Comparison of ENCODE assay signal across 8 mouse cellular contexts in the genomic region with DNA sequence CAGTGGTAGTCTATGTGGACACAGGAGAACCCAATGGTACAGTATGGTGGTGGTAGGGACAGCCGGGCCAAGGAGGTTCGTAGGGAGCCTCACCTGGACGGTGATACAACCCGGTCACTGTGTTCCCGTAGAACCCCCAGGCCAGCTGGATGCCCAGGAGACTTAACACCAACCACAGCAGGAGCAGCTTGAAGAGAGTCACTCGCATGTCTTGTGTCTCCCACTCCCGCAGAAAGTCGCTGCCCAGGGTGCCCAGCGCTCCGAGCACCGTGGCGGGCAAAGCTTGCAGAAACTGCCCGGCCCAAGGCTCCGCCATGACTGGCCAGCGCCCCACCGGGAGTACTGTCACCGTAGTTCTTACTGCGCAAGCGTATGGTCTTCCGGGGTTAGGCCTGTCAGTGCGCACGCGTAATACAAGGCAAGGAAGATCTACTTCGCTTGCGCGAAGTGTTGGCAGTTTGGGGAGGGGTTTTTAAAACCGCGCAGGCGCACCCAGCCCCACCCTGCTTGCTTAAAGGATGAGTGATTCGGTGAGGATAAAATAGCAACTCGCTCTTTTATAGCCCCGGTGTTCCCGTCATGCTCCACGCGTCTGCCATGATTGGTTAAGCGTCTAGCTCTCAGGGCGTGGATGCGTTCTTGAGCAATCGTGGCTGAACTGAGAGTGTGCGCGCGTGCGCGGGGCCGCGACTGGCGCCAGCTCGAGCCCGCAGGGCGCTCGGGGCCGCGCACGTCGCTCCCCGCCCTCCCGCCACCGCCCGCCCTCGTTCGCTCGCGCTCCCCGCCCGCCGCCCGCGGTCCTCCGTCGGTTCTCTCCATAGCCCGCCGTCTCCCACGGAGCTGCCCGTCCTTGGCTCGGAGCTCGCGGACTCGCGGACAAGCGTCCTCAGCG. TPM values are rescaled to one million over a fixed set of nuclear protein-coding genes. Genes with fewer than 3 reads are reported as not detected.
DNase-seq lines count a peak whose midpoint lies in the region; ATAC-seq lines count a peak whose summit lies in the region.

Gene Rhoa (plus strand): TSS at position 501 of the 892 bp plus-strand sequence.
Gene Tcta (minus strand): TSS at position 532 of the 892 bp plus-strand sequence.

- ATAC-seq in megakaryocyte progenitor cell, adult 5-6 weeks (replicated peaks; ENCODE audit: poor library complexity), result peak; percentile 88

- DNase-seq in adipocyte (ENCODE audit: low spot score), result peak; percentile 100
- DNase-seq in embryo, embryonic 10 days (ENCODE audit: low spot score), result peak; percentile 99
- DNase-seq in gastrocnemius, postnatal 10 days, result peak; percentile 95
- DNase-seq in induced T-regulatory cell, adult 2 months (ENCODE audit: low read depth), result peak; percentile 100
- DNase-seq in left cerebral cortex, adult 9 months (ENCODE audit: low spot score in 2 of 2), result peak; percentile 100
- peak; percentile 96 for DNase-seq in right cerebral cortex, postnatal 14 days
- DNase-seq in urinary bladder, postnatal 36 days (ENCODE audit: low spot score in 2 of 2), result peak; percentile 95 to 98

RNA-seq across cellular contexts. Expression of gene Rhoa, which starts in this region (rescaled TPM):
- total RNA-seq in gastrocnemius, postnatal 10 days (2021), result 100 to 1,000 TPM; 211 to 226 TPM
- 261 and 298 TPM in 2 replicates for total RNA-seq in megakaryocyte progenitor cell, adult 5-6 weeks (2015)
- total RNA-seq in megakaryocyte progenitor cell, adult 5-6 weeks (2017), result 265 and 283 TPM in 2 replicates

RNA-seq across cellular contexts. Expression of gene Tcta, which starts in this region (rescaled TPM):
- total RNA-seq in gastrocnemius, postnatal 10 days (2021), result 10 to 100 TPM; 21.7 to 25.0 TPM
- total RNA-seq in megakaryocyte progenitor cell, adult 5-6 weeks (2015), result 12.8 and 13.2 TPM in 2 replicates
- total RNA-seq in megakaryocyte progenitor cell, adult 5-6 weeks (2017), result 4.1 and 8.7 TPM in 2 replicates

Comparison
In these comparisons a context has a peak if more than half of its experiments do, and no peak if none do; other contexts are left out.
1. Peak in every context shown above with its lines: DNase-seq and ATAC-seq.